Mouse (Mus musculus) liver, adult 10 weeks (tissue): ENCODE data around the gene Soga3. TPM values are rescaled to one million over a fixed set of nuclear protein-coding genes. Genes with fewer than 3 reads are reported as not detected.

Experiments used
- polyA plus RNA-seq: library from polyadenylated mRNA; stranded (reverse); fragments of 350-450 nt; fragmentation: Illumina TruSeq; extraction: RNeasy Lipid Tissue Mini Kit (QIAGEN cat#74804); gene quantifications from one replicate; pipeline ENCODE4 v1.2.3, GENCODE M21; 2014; ENCODE audit warnings: low read depth, low replicate concordance

The Soga3 gene
- not detected for polyA plus RNA-seq

DNA sequence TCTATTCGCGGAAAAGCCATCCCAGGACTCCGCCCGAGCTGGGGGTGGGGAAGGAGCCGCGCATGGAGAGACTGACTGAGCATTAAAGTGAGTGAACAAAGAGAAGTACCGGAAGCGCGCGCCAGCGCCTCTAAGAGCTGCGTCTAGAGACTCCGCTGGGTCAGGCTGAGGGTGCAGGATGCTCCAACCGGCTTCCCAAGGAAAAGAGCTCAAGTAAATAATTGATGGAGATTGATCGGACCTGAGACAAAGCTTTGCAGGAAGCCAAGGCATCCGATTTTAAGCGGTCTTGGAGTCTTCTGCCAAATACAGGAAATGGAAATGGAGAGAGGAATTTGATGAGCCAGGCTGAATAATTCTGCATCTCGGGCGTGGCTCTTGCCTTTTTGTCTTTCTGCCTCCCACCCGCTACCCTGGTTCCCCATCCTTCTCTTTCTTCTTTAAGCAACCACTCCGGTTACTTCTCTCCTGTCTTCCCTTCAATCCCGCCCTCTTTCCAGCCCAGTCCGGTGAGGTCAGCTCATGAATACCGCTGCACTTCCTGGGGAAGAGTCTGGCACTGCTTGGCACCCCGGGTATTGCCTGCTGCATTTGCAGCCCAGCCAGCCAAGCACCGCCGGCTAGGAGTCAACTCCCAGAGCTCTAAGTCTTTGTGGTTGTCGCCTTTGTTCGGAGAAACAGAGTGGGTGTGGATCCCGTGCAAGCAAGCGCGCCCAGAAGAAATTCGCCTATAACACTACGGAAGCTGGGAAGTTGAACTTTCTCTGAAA lies at the start of gene Soga3:
TSS of gene Soga3 (plus strand) at position 274 of the 770 bp plus-strand sequence.

DNA sequence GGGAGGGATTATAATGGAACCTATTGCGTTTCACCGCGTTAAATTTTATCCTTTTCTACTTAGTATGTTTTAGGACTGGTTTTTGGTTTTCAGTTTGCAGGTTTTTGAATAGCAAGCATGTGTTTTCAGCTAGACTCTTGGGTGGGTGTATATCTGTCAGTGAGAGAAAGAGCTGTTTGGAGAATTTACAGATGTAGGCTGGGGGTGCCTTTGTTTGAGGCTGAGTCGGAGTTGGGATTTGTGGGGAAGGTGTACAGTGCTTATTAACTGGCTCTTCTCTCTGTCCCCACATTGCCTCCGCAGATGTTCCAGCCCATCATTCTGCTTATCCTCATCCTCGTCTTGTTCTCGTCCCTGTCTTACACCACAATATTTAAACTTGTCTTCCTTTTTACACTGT lies 55.0 kb downstream of the Soga3 start, which contains the start of gene Gm49353:
TSS of gene Gm49353 (plus strand) at position 313 of the 400 bp plus-strand sequence.

DNA sequence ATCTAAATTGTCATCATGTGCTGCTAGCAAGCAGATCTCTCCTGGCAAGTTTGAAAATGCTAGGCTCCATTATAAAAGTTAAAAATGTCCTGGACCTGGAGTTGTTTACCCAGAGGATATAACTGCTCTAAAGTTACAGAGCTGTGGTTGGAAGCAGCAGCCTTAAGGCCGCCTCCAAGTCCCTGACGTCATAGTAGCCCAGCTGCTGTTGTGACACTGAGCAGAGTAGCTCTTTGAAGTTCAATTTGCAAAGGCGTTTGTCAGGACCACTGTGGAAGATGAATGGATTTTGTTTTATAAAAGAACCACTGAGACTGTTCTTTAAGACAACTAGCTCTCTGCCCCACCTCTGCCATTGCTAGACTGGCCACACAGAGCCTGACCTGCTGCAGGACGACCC lies 67.8 kb downstream of the Soga3 start, which contains the start of gene 9330159F19Rik:
TSS of gene 9330159F19Rik (plus strand) at position 154 of the 400 bp plus-strand sequence.

Other genes starting within 250 kb of the Soga3 start
- gene 2310057J18Rik, start 157.5 kb upstream of the Soga3 start, polyA plus RNA-seq, result not detected
- not detected for gene Gm49353, start 55.1 kb downstream of the Soga3 start, polyA plus RNA-seq
- gene 9330159F19Rik, start 67.8 kb downstream of the Soga3 start, polyA plus RNA-seq, result not detected
- 224 TPM for gene Echdc1, start 169.3 kb downstream of the Soga3 start, polyA plus RNA-seq
- gene Rnf146, start 218.6 kb downstream of the Soga3 start, polyA plus RNA-seq, result 39.2 TPM